Mouse (Mus musculus): ENCODE data around the gene Cog7.

DNA sequence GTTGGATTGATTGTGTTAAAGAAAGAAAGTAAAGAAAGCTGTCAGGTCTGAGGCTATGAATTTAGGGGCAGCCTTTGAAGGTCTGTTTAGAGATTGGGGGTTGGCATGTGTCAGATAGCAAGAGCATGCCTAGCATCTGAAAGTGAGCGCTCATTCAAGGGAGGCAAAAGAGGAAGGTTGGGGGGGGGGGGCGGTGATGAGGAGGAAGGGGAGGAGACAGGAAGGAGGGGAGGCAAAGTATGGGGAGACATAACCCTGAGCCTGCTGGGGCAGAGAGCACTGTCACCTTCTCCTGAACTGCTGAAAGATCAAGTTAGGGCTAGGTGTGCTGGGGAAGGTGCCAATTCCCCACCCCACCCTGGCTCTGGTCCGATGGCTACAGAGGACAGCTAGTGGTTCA lies 109.9 kb downstream of the Cog7 start:
- TF ChIP-seq CTCF (conservative IDR thresholded peaks at IDR 0.05; ENCODE audit: low read length) (no peak), POU5F1 (IDR thresholded peaks at IDR 0.05; ENCODE audit: borderline replicate concordance, low read length) (no peak), NANOG (IDR thresholded peaks at IDR 0.05; ENCODE audit: borderline replicate concordance, low read length) (no peak)

Measured in E14TG2a.4 (cell line).